Mouse (Mus musculus): ENCODE data around the gene Csgalnact2. TPM values are rescaled to one million over a fixed set of nuclear protein-coding genes. Genes with fewer than 3 reads are reported as not detected.

Csgalnact2 gene
- total and polyA plus RNA-seq, 3 experiments, result 2.2 to 6.4 (median 3.0) TPM

DNA sequence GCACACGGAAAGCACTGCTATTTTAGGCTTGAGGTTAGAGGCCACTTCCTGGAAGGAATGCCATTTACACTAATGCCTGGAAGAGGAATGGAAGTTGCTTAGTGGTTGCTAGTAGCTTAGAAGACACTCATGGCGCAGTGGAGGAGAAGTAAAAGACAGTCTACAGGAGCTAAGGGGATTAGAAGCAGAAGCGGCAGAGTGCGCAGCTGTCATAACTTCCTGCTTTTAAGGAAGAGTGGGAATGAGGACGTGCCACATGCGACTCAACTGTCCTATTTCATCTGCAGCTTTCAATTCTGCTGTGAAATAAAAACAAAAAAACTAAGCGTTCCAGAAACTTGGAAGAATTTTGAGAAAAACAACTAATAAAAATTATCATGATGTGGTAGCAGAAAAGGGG, 11.7 kb downstream of the Csgalnact2 start:
- no peaks in the 10 kb centered on the region for H3K27me3 ChIP-seq (replicated peaks)
- TF ChIP-seq JUND (conservative IDR thresholded peaks at IDR 0.05; ENCODE audit: low read depth, low read length) (no peak), TBP (conservative IDR thresholded peaks at IDR 0.05; ENCODE audit: low read depth, low read length) (no peak), IRF4 (IDR thresholded peaks at IDR 0.05; ENCODE audit: low read depth, low read length) (no peak), POLR2AphosphoS2 (IDR thresholded peaks at IDR 0.05; ENCODE audit: low read depth, low read length) (no peak), MXI1 (IDR thresholded peaks at IDR 0.05; ENCODE audit: low read depth, low read length) (no peak), USF2 (conservative IDR thresholded peaks at IDR 0.05; ENCODE audit: low read depth, low read length) (no peak), ZKSCAN1 (IDR thresholded peaks at IDR 0.05; ENCODE audit: borderline replicate concordance, low read depth, low read length) (no peak), UBTF (IDR thresholded peaks at IDR 0.05; ENCODE audit: low read depth, low read length) (no peak), KAT2A (IDR thresholded peaks at IDR 0.05; ENCODE audit: insufficient replicate concordance, low read length) (no peak), USF1 (IDR thresholded peaks at IDR 0.05; ENCODE audit: low read depth, low read length) (no peak), JUN (IDR thresholded peaks at IDR 0.05; ENCODE audit: insufficient read depth, low read depth, low read length) (no peak), MAFK (IDR thresholded peaks at IDR 0.05; ENCODE audit: insufficient replicate concordance, low read length) (no peak)
- dilution Hi-C loops (cut with MboI; ENCODE audit: extremely low pct_ligation_motif_present, extremely low pct_unique_long_range_greater_than_20kb, low sequenced_read_pairs), result no loop called here

DNA sequence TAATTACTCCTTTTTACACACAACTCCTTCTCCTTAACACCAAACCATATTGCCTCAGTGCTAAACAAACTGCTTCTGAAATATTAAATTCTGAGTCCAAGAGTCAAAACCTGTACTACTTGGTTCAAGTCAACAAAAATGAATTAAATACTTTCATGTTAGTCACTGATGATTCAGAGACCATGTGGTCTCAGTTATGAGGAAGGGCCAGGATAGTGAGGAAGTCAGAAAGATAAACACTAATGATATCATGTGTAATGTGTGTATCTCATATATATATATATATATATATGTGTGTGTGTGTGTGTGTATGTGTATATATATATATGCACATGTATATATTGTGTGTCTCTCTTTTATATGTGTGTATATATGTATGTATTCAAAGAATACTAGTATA, 12.4 kb downstream of the Csgalnact2 start:
- TF ChIP-seq MAFK (IDR thresholded peaks at IDR 0.05; ENCODE audit: insufficient replicate concordance, low read length) (no peak), KAT2A (IDR thresholded peaks at IDR 0.05; ENCODE audit: insufficient replicate concordance, low read length) (no peak), POLR2AphosphoS2 (IDR thresholded peaks at IDR 0.05; ENCODE audit: low read depth, low read length) (no peak), UBTF (IDR thresholded peaks at IDR 0.05; ENCODE audit: low read depth, low read length) (no peak), MAX (IDR thresholded peaks at IDR 0.05; ENCODE audit: low read length) (no peak), NRF1 (IDR thresholded peaks at IDR 0.05; ENCODE audit: low read depth, low read length) (no peak), RAD21 (IDR thresholded peaks at IDR 0.05; ENCODE audit: low read depth, low read length) (no peak), ZMIZ1 (IDR thresholded peaks at IDR 0.05; ENCODE audit: low read depth, low read length) (no peak), ELF1 (IDR thresholded peaks at IDR 0.05; ENCODE audit: low read depth, low read length) (no peak), JUND (conservative IDR thresholded peaks at IDR 0.05; ENCODE audit: low read depth, low read length) (no peak), GABPA (IDR thresholded peaks at IDR 0.05; ENCODE audit: insufficient replicate concordance, low read depth, low read length) (no peak), CTCF (conservative IDR thresholded peaks at IDR 0.05 in 1 of 2, IDR thresholded peaks at IDR 0.05 in 1 of 2; ENCODE audit: low read depth in 2 of 2, low read length in 2 of 2) (no peak), HCFC1 (IDR thresholded peaks at IDR 0.05; ENCODE audit: low read depth, low read length) (no peak)
- in situ Hi-C loops (cut with MboI; ENCODE audit: low pct_ligation_motif_present, low pct_unique_long_range_greater_than_20kb, low sequenced_read_pairs) (no loop called here), dilution Hi-C loops (cut with MboI; ENCODE audit: extremely low pct_ligation_motif_present, extremely low pct_unique_long_range_greater_than_20kb, low sequenced_read_pairs) (no loop called here)
- no peak overlapping the region for H3K4me2 ChIP-seq (ENCODE audit: insufficient read depth, low read depth, poor library complexity, severe bottlenecking)
- peaks cover 2 to 13% of the 10 kb centered on the region in 2 experiments for H3K36me3 ChIP-seq (replicated peaks in 1 of 2; ENCODE audit: control insufficient read depth in 1 of 2, insufficient read depth in 1 of 2, low read length in 1 of 2)
- H3K9ac ChIP-seq (ENCODE audit: insufficient read depth, low read depth), result no peak overlapping the region
- H3K27me3 ChIP-seq (replicated peaks), result no peaks in the 10 kb centered on the region
- no peaks in the 10 kb centered on the region for H3K9me3 ChIP-seq (replicated peaks; ENCODE audit: low read length)
- no peak for DNase-seq (ENCODE audit: extremely low read depth)
- no peaks in the 10 kb centered on the region for H3K79me2 ChIP-seq (replicated peaks; ENCODE audit: control insufficient read depth, extremely low read depth, insufficient read depth, poor library complexity, severe bottlenecking)
- H3K4me3 ChIP-seq (replicated peaks in 1 of 3; ENCODE audit: low read depth in 2 of 3, low read length in 2 of 3, poor library complexity in 1 of 3), result no peak overlapping the region
- H3K27ac ChIP-seq (ENCODE audit: insufficient read depth, low read depth), result no peak overlapping the region
- H3K4me1 ChIP-seq (ENCODE audit: control insufficient read depth in 1 of 2, insufficient read depth in 2 of 2), result no peaks in the 10 kb centered on the region

More for the DNA sequence above, 11.7 kb downstream of the Csgalnact2 start:
- Histone ChIP-seq H3K4me2 (ENCODE audit: insufficient read depth, low read depth, poor library complexity, severe bottlenecking) (no peak overlapping the region), H3K9me3 (replicated peaks; ENCODE audit: low read length) (no peaks in the 10 kb centered on the region), H3K4me1 (ENCODE audit: control insufficient read depth in 1 of 2, insufficient read depth in 2 of 2) (no peaks in the 10 kb centered on the region), H3K79me2 (replicated peaks; ENCODE audit: control insufficient read depth, extremely low read depth, insufficient read depth, poor library complexity, severe bottlenecking) (no peaks in the 10 kb centered on the region), H3K36me3 (replicated peaks in 1 of 2; ENCODE audit: control insufficient read depth in 1 of 2, insufficient read depth in 1 of 2, low read length in 1 of 2) (peaks cover 2 to 13% of the 10 kb centered on the region in 2 experiments), H3K9ac (ENCODE audit: insufficient read depth, low read depth) (no peak overlapping the region), H3K4me3 (replicated peaks in 1 of 3; ENCODE audit: low read depth in 2 of 3, low read length in 2 of 3, poor library complexity in 1 of 3) (no peak overlapping the region), H3K27ac (ENCODE audit: insufficient read depth, low read depth) (no peak overlapping the region)
- in situ Hi-C loops (cut with MboI; ENCODE audit: low pct_ligation_motif_present, low pct_unique_long_range_greater_than_20kb, low sequenced_read_pairs), result no loop called here
- no peak for DNase-seq (ENCODE audit: extremely low read depth)
